Mouse (Mus musculus) neural tube, embryonic 13.5 days (tissue): Measurements from ENCODE around the gene Vwce. TPM values are rescaled to one million over a fixed set of nuclear protein-coding genes. Genes with fewer than 3 reads are reported as not detected.

Experiments used
- ATAC-seq: fragments of 200-750 bp; cut with Nextera tagmentation; 2 replicates; pipeline ENCODE4 v1.8.0; 2017; ENCODE audit warnings: low read depth, mild to moderate bottlenecking, moderate TSS enrichment, moderate library complexity
- H3K27ac ChIP-seq: fragments of 300-500 bp; sonication (generic); replicated peaks from 2 replicates; pipeline ENCODE4 v1.5.1; 2015; ENCODE audit warnings: moderate library complexity, mild to moderate bottlenecking, inconsistent platforms
- H3K27me3 ChIP-seq: fragments of 300-500 bp; sonication (generic); 2 replicates; pipeline ENCODE4 v1.6.1; 2015; ENCODE audit warnings: mild to moderate bottlenecking, inconsistent platforms
- H3K36me3 ChIP-seq: fragments of 300-500 bp; sonication (generic); 2 replicates; pipeline ENCODE4 v1.6.1; 2015; ENCODE audit warnings: mild to moderate bottlenecking, inconsistent platforms
- H3K4me1 ChIP-seq: fragments of 300-500 bp; sonication (generic); replicated peaks from 2 replicates; pipeline ENCODE4 v1.6.1; 2015; ENCODE audit warnings: inconsistent platforms
- H3K4me2 ChIP-seq: fragments of 300-500 bp; sonication (generic); 2 replicates; pipeline ENCODE4 v1.6.1; 2015; ENCODE audit warnings: inconsistent platforms, mild to moderate bottlenecking, moderate library complexity
- H3K4me3 ChIP-seq: fragments of 300-500 bp; sonication (generic); 2 replicates; pipeline ENCODE4 v1.5.1; 2015; ENCODE audit warnings: mild to moderate bottlenecking, inconsistent platforms
- H3K9ac ChIP-seq: fragments of 300-500 bp; sonication (generic); 2 replicates; pipeline ENCODE4 v1.6.1; 2015; ENCODE audit warnings: moderate library complexity, mild to moderate bottlenecking, inconsistent platforms
- H3K9me3 ChIP-seq: fragments of 300-500 bp; sonication (generic); 2 replicates; pipeline ENCODE4 v1.6.1; 2016; ENCODE audit warnings: inconsistent platforms
- WGBS: fragments of 180-500 bp; shearing (Covaris S2); methylation state at CpG from one replicate; pipeline ENCODE4 v1.1.7; 2015; 5-methylcytosine and 5-hydroxymethylcytosine counted together
- polyA plus RNA-seq: library from polyadenylated mRNA; unstranded; fragments of >200 nt; fragmentation: Nextera tagmentation; extraction: Ambion mirVana; gene quantifications from 2 replicates; pipeline ENCODE4 v1.2.1, GENCODE M21; 2015

Gene Vwce
- polyA plus RNA-seq, result 0.22 and 0.74 TPM in 2 replicates

GRCm38 (mm10) chr19:10634106-10634871, at the start of gene Vwce:
Vwce (plus strand) TSS chr19:10634213.
- Histone ChIP-seq H3K4me2 (peak within 1 kb of the TSS; percentile 86), H3K27ac (no peak within 1 kb of the TSS), H3K9ac (peak within 1 kb of the TSS; percentile 65), H3K4me3 (peak within 1 kb of the TSS; percentile 39), H3K27me3 (peaks cover 18% of the 10 kb centered on the region), H3K9me3 (no peaks in the 10 kb centered on the region), H3K4me1 (peaks cover 17% of the 10 kb centered on the region), H3K36me3 (peaks cover 27% of the 10 kb centered on the region)
- 2% methylated on average over 32 of the region's 32 CpGs for WGBS
- ATAC-seq, result peak; percentile 88

GRCm38 (mm10) chr19:10585112-10585511, 48.9 kb upstream of the Vwce start:
- Histone ChIP-seq H3K9me3 (no peaks in the 10 kb centered on the region), H3K27me3 (no peaks in the 10 kb centered on the region), H3K4me1 (no peaks in the 10 kb centered on the region), H3K27ac (no peak overlapping the region), H3K4me3 (no peak overlapping the region), H3K9ac (no peak overlapping the region), H3K4me2 (no peak overlapping the region), H3K36me3 (peaks cover 28% of the 10 kb centered on the region)
- no peak for ATAC-seq
- WGBS, result 91% methylated on average over 8 of the region's 8 CpGs

- peaks cover 38% of the 10 kb centered on the region; the same call in 1 of the 2 replicates for H3K36me3 ChIP-seq
- no peak overlapping the region for H3K27ac ChIP-seq
- H3K4me1 ChIP-seq, result no peaks in the 10 kb centered on the region
- no peaks in the 10 kb centered on the region for H3K27me3 ChIP-seq
- ATAC-seq, result no peak
- H3K9ac ChIP-seq, result no peak overlapping the region
- H3K4me3 ChIP-seq, result no peak overlapping the region
- H3K9me3 ChIP-seq, result no peaks in the 10 kb centered on the region
- 92% methylated on average over 8 of the region's 8 CpGs for WGBS
- H3K4me2 ChIP-seq, result no peak overlapping the region
Measured at GRCm38 (mm10) chr19:10587231-10587630, 46.8 kb upstream of the Vwce start.

GRCm38 (mm10) chr19:10589127-10589857, 44.7 kb upstream of the Vwce start:
- H3K4me1 ChIP-seq, result no peaks in the 10 kb centered on the region
- no peak overlapping the region for H3K4me2 ChIP-seq
- H3K9ac ChIP-seq, result no peak overlapping the region
- no peaks in the 10 kb centered on the region for H3K27me3 ChIP-seq
- ATAC-seq, result no peak
- no peaks in the 10 kb centered on the region for H3K9me3 ChIP-seq
- H3K27ac ChIP-seq, result no peak overlapping the region
- 71% methylated on average over 5 of the region's 5 CpGs for WGBS
- H3K4me3 ChIP-seq, result no peak overlapping the region
- H3K36me3 ChIP-seq, result peaks cover 54% of the 10 kb centered on the region

GRCm38 (mm10) chr19:10590301-10590700, 43.7 kb upstream of the Vwce start:
- Histone ChIP-seq H3K4me2 (no peak overlapping the region), H3K27ac (no peak overlapping the region), H3K36me3 (peaks cover 62% of the 10 kb centered on the region), H3K27me3 (no peaks in the 10 kb centered on the region), H3K4me1 (no peaks in the 10 kb centered on the region), H3K9ac (no peak overlapping the region), H3K9me3 (no peaks in the 10 kb centered on the region), H3K4me3 (no peak overlapping the region)
- ATAC-seq, result no peak
- 65% methylated on average over 3 of the region's 3 CpGs for WGBS

GRCm38 (mm10) chr19:10591659-10592377, 42.2 kb upstream of the Vwce start:
- ATAC-seq, result no peak
- WGBS, result 89% methylated on average over 6 of the region's 6 CpGs

GRCm38 (mm10) chr19:10598188-10598587, 35.8 kb upstream of the Vwce start:
- Histone ChIP-seq H3K27ac (no peak overlapping the region), H3K9me3 (no peaks in the 10 kb centered on the region), H3K27me3 (no peaks in the 10 kb centered on the region), H3K4me3 (no peak overlapping the region), H3K36me3 (peaks cover 72% of the 10 kb centered on the region), H3K4me1 (peaks cover 8% of the 10 kb centered on the region), H3K9ac (no peak overlapping the region), H3K4me2 (no peak overlapping the region)
- 46% methylated on average over 3 of the region's 3 CpGs for WGBS
- no peak for ATAC-seq

More at GRCm38 (mm10) chr19:10591659-10592377, 42.2 kb upstream of the Vwce start:
- no peak overlapping the region for H3K27ac ChIP-seq
- peaks cover 75% of the 10 kb centered on the region for H3K36me3 ChIP-seq
- H3K9ac ChIP-seq, result no peak overlapping the region
- H3K4me3 ChIP-seq, result no peak overlapping the region
- no peak overlapping the region for H3K4me2 ChIP-seq
- no peaks in the 10 kb centered on the region for H3K4me1 ChIP-seq
- no peaks in the 10 kb centered on the region for H3K9me3 ChIP-seq
- H3K27me3 ChIP-seq, result no peaks in the 10 kb centered on the region

GRCm38 (mm10) chr19:10599648-10600047, 34.4 kb upstream of the Vwce start:
- no peak for ATAC-seq
- no peak overlapping the region for H3K4me3 ChIP-seq
- no peaks in the 10 kb centered on the region for H3K27me3 ChIP-seq
- peaks cover 21% of the 10 kb centered on the region for H3K4me1 ChIP-seq
- H3K4me2 ChIP-seq, result no peak overlapping the region
- no peak overlapping the region for H3K9ac ChIP-seq
- H3K36me3 ChIP-seq, result peaks cover 57% of the 10 kb centered on the region
- WGBS, result 99% methylated on average over 2 of the region's 2 CpGs
- H3K27ac ChIP-seq, result no peak overlapping the region
- H3K9me3 ChIP-seq, result no peaks in the 10 kb centered on the region

GRCm38 (mm10) chr19:10602247-10602769, 31.7 kb upstream of the Vwce start:
- 1% methylated on average over 6 of the region's 6 CpGs for WGBS
- Histone ChIP-seq H3K27ac (peak overlapping the region; percentile 95), H3K27me3 (no peaks in the 10 kb centered on the region), H3K4me2 (peak overlapping the region; percentile 56), H3K9ac (peak overlapping the region; percentile 75), H3K9me3 (no peaks in the 10 kb centered on the region), H3K4me1 (peaks cover 37% of the 10 kb centered on the region), H3K4me3 (peak overlapping the region; percentile 31), H3K36me3 (peaks cover 31% of the 10 kb centered on the region)
- ATAC-seq, result peak; percentile 27

GRCm38 (mm10) chr19:10602787-10603186, 31.2 kb upstream of the Vwce start:
- peak overlapping the region; percentile 75 for H3K9ac ChIP-seq
- WGBS, result 4% methylated on average over 9 of the region's 9 CpGs
- peak; percentile 59 for ATAC-seq
- H3K4me3 ChIP-seq, result peak overlapping the region; percentile 31
- no peaks in the 10 kb centered on the region for H3K27me3 ChIP-seq
- H3K4me2 ChIP-seq, result peak overlapping the region; percentile 56
- H3K27ac ChIP-seq, result peak overlapping the region; percentile 95
- H3K4me1 ChIP-seq, result peaks cover 40% of the 10 kb centered on the region
- H3K9me3 ChIP-seq, result no peaks in the 10 kb centered on the region
- H3K36me3 ChIP-seq, result peaks cover 32% of the 10 kb centered on the region

GRCm38 (mm10) chr19:10603660-10604523, 30.1 kb upstream of the Vwce start:
- Histone ChIP-seq H3K9me3 (no peaks in the 10 kb centered on the region), H3K27me3 (no peaks in the 10 kb centered on the region), H3K27ac (peak overlapping the region; percentile 95), H3K4me2 (peak overlapping the region; percentile 78; the same call in 1 of the 2 replicates), H3K4me1 (peaks cover 45% of the 10 kb centered on the region), H3K4me3 (no peak overlapping the region), H3K9ac (peak overlapping the region; percentile 75), H3K36me3 (peaks cover 32% of the 10 kb centered on the region)
- 88% methylated on average over 18 of the region's 18 CpGs for WGBS
- ATAC-seq, result no peak
